Mouse (Mus musculus) neutrophil, adult 65 days (primary cell): ENCODE measurements around the gene Timm17a. TPM values are rescaled to one million over a fixed set of nuclear protein-coding genes. Genes with fewer than 3 reads are reported as not detected.

Experiments
- total RNA-seq: library from RNA; stranded (reverse); gene quantifications from 2 replicates; pipeline ENCODE4 v1.2.4, GENCODE M21; 2023

Gene Timm17a
- total RNA-seq = 21.8 and 31.5 TPM in 2 replicates

DNA sequence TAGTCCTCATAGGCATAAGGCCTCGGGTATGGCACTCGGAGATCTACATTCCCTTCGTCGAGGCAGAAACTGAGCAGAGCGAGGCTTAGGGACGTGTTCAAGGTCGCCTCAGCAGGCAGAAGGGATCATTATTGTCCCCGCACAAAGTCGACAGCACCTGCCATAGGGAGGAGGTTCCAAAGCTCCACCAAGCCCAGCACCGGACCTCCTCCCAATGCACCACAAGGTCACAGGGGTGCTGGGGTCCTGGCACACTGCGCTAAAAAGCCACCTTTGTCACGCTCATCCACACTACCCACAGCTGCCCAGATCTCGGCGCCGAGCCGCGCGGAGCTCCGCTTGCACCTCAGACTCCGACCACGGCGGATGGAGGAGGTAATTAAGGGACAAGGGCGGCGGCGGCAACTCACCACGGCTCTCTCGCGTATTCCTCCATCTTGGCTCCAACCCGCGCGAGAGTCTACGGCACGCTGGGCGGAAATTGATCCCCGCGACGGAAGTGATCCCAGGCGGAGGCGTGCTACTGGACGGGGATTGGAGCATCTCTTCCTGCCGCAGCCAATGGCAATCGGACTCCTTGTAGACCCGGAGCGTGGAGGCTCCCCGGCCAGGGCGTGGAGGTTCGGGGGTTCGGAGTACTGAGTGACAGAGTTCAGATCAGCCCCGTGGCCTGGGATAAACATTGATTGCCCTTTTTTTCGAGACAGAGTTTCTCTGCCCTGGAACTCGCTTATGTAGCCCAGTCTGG lies at the start of gene Timm17a:
Gene Timm17a, minus strand, starts transcription at position 495 of the 748 bp plus-strand sequence.

DNA sequence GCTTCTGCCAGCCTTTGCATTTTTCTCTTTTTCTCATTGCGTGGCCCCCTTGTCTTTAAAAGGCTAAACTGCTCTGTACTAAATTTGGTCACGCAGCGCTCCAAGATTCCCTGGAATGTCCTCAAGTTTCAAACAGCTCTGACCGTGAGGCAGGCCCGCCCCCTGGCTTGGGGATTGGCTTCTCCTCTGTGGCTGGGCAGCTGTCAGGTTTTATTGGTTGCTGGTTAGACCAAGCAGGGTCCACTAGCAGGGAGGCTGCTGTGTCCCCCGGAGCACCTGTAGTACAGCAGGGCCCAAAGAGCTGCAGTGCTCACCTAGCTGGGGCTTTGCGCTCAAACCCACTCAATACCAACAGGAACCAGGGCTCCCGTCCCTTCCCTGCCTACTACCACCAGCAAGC lies 11.0 kb upstream of the Timm17a start, which contains the start of gene Lmod1:
Gene Lmod1, plus strand, starts transcription at position 237 of the 400 bp plus-strand sequence.

GRCm38 (mm10) chr1:135283826-135284291 lies 29.7 kb downstream of the Timm17a start, which contains the start of gene Rnpep:
Gene Rnpep, minus strand, starts transcription at chr1:135284084.

GRCm38 (mm10) chr1:135258380-135259127 lies 55.0 kb downstream of the Timm17a start, which contains the start of gene Elf3:
Gene Elf3, minus strand, starts transcription at chr1:135258568.

Other genes starting within 250 kb of the Timm17a start
- gene Lgr6, start 208.5 kb downstream of the Timm17a start, total RNA-seq = not detected in 2 replicates
- 52.8 and 54.5 TPM in 2 replicates for gene Ptpn7, start 181.1 kb downstream of the Timm17a start, total RNA-seq
- gene Arl8a, start 167.0 kb downstream of the Timm17a start, total RNA-seq = 105 and 113 TPM in 2 replicates
- gene Gpr37l1, start 146.1 kb downstream of the Timm17a start, total RNA-seq = not detected in 2 replicates
- gene Elf3, start 55.2 kb downstream of the Timm17a start, total RNA-seq = not detected in 2 replicates
- 136 and 152 TPM in 2 replicates for gene Rnpep, start 29.7 kb downstream of the Timm17a start, total RNA-seq
- gene Lmod1, start 11.0 kb upstream of the Timm17a start, total RNA-seq = not detected in 2 replicates
- gene Shisa4, start 61.5 kb upstream of the Timm17a start, total RNA-seq = 0.63 TPM in 1 of 2 replicates, not detected in the other
- gene Ipo9, start 116.7 kb upstream of the Timm17a start, total RNA-seq = 31.2 and 67.3 TPM in 2 replicates